Mouse (Mus musculus): ENCODE measurements around the gene Aanat.

- TF ChIP-seq MAX (IDR thresholded peaks at IDR 0.05; ENCODE audit: low read length), result no peak
- no peak for TF ChIP-seq MXI1 (IDR thresholded peaks at IDR 0.05; ENCODE audit: low read depth, low read length)
Observed at GRCm38 (mm10) chr11:116579280-116579679, 7.0 kb upstream of the Aanat start.
